Mouse (Mus musculus): ENCODE results near the gene Fermt1. TPM values are rescaled to one million over a fixed set of nuclear protein-coding genes. Genes with fewer than 3 reads are reported as not detected.

The Fermt1 gene
- polyA plus RNA-seq, 1 experiment, result 9.1 TPM

- no peaks in the 10 kb centered on the region for H3K27me3 ChIP-seq (ENCODE audit: control insufficient read depth, insufficient read depth, low read length, poor library complexity, severe bottlenecking)
- H3K36me3 ChIP-seq (ENCODE audit: control insufficient read depth, insufficient read depth, low read length, poor library complexity, severe bottlenecking), result no peaks in the 10 kb centered on the region
- H3K9me3 ChIP-seq (replicated peaks; ENCODE audit: control insufficient read depth, insufficient read depth, low read length, poor library complexity, severe bottlenecking), result no peaks in the 10 kb centered on the region
- H3K4me3 ChIP-seq (ENCODE audit: low read depth, low read length), result no peak overlapping the region
- no peak overlapping the region for H3K9ac ChIP-seq (ENCODE audit: low read depth, poor library complexity, severe bottlenecking)
- no peak for TF ChIP-seq POLR2A (IDR thresholded peaks at IDR 0.05; ENCODE audit: insufficient read depth, low read length)
- TF ChIP-seq EP300 (IDR thresholded peaks at IDR 0.05; ENCODE audit: insufficient read depth, low read depth, low read length), result no peak
- no peak for TF ChIP-seq CTCF (IDR thresholded peaks at IDR 0.05; ENCODE audit: low read depth, low read length)
- no peaks in the 10 kb centered on the region for H3K4me1 ChIP-seq (ENCODE audit: control insufficient read depth, insufficient read depth, low read length)
- no peak overlapping the region for H3K27ac ChIP-seq (ENCODE audit: insufficient read depth, low read length)
Measured at GRCm38 (mm10) chr2:132927871-132928270, 17.8 kb downstream of the Fermt1 start.

GRCm38 (mm10) chr2:132927298-132927697 is 18.4 kb downstream of the Fermt1 start:
- Histone ChIP-seq H3K4me3 (ENCODE audit: low read depth, low read length) (no peak overlapping the region), H3K27ac (ENCODE audit: insufficient read depth, low read length) (no peak overlapping the region), H3K9ac (ENCODE audit: low read depth, poor library complexity, severe bottlenecking) (no peak overlapping the region), H3K9me3 (replicated peaks; ENCODE audit: control insufficient read depth, insufficient read depth, low read length, poor library complexity, severe bottlenecking) (no peaks in the 10 kb centered on the region), H3K27me3 (ENCODE audit: control insufficient read depth, insufficient read depth, low read length, poor library complexity, severe bottlenecking) (no peaks in the 10 kb centered on the region), H3K4me1 (ENCODE audit: control insufficient read depth, insufficient read depth, low read length) (no peaks in the 10 kb centered on the region), H3K36me3 (ENCODE audit: control insufficient read depth, insufficient read depth, low read length, poor library complexity, severe bottlenecking) (no peaks in the 10 kb centered on the region)
- no peak for TF ChIP-seq CTCF (IDR thresholded peaks at IDR 0.05; ENCODE audit: low read depth, low read length)
- TF ChIP-seq POLR2A (IDR thresholded peaks at IDR 0.05; ENCODE audit: insufficient read depth, low read length), result no peak
- TF ChIP-seq EP300 (IDR thresholded peaks at IDR 0.05; ENCODE audit: insufficient read depth, low read depth, low read length), result no peak

DNA sequence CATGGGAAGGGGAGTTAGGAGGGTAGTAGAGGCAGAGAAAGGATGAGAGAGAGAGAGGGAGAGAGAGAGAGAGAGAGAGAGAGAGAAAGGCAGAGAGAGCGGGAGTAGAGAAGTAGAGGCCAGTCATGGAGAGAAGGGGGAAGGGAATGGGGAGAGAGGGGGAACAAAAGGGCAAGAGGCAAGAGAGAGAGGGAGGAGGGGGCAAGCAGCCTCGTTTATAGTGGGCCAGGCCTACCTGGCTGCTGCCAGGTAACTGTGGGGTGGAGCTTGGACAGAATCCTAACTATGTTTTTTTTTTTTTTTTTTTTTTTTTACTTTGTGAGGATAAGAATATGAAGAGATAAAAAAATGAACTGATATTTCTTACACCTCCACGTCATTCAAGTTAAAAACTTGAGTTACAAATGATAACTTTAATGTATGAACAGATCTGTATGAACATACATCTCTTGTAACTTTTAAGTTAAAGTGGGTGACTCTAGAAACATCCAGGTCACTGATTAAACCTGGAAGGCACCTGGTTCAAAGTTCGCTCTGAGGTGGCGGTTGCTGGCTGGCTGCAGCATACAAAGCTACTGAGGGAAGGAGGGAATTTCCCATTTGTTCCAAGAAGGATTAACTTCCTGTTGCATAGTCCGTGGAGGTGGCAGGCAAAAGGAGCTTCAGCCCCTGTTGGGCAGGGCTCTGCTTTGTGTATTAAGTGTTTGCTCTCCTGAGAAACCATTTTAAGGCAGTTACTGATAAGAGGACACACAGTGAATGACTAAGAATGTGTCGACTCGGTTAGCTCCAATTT is 22.2 kb downstream of the Fermt1 start:
- Histone ChIP-seq H3K9me3 (replicated peaks; ENCODE audit: control insufficient read depth, insufficient read depth, low read length, poor library complexity, severe bottlenecking) (no peaks in the 10 kb centered on the region), H3K27ac (ENCODE audit: insufficient read depth, low read length) (no peak overlapping the region), H3K36me3 (ENCODE audit: control insufficient read depth, insufficient read depth, low read length, poor library complexity, severe bottlenecking) (no peaks in the 10 kb centered on the region), H3K9ac (ENCODE audit: low read depth, poor library complexity, severe bottlenecking) (no peak overlapping the region), H3K4me1 (ENCODE audit: control insufficient read depth, insufficient read depth, low read length) (no peaks in the 10 kb centered on the region), H3K27me3 (ENCODE audit: control insufficient read depth, insufficient read depth, low read length, poor library complexity, severe bottlenecking) (no peaks in the 10 kb centered on the region), H3K4me3 (ENCODE audit: low read depth, low read length) (no peak overlapping the region)
- TF ChIP-seq EP300 (IDR thresholded peaks at IDR 0.05; ENCODE audit: insufficient read depth, low read depth, low read length) (no peak), POLR2A (IDR thresholded peaks at IDR 0.05; ENCODE audit: insufficient read depth, low read length) (no peak), CTCF (IDR thresholded peaks at IDR 0.05; ENCODE audit: low read depth, low read length) (no peak)

- no peak overlapping the region for H3K9ac ChIP-seq (ENCODE audit: low read depth, poor library complexity, severe bottlenecking)
- H3K4me1 ChIP-seq (ENCODE audit: control insufficient read depth, insufficient read depth, low read length), result no peaks in the 10 kb centered on the region
- no peak overlapping the region for H3K4me3 ChIP-seq (ENCODE audit: low read depth, low read length)
- no peaks in the 10 kb centered on the region for H3K36me3 ChIP-seq (ENCODE audit: control insufficient read depth, insufficient read depth, low read length, poor library complexity, severe bottlenecking)
- H3K27me3 ChIP-seq (ENCODE audit: control insufficient read depth, insufficient read depth, low read length, poor library complexity, severe bottlenecking), result no peaks in the 10 kb centered on the region
- TF ChIP-seq EP300 (IDR thresholded peaks at IDR 0.05; ENCODE audit: insufficient read depth, low read depth, low read length), result no peak
- H3K27ac ChIP-seq (ENCODE audit: insufficient read depth, low read length), result no peak overlapping the region
- no peaks in the 10 kb centered on the region for H3K9me3 ChIP-seq (replicated peaks; ENCODE audit: control insufficient read depth, insufficient read depth, low read length, poor library complexity, severe bottlenecking)
Measured at GRCm38 (mm10) chr2:132922076-132922873, 23.4 kb downstream of the Fermt1 start.

- Histone ChIP-seq H3K4me1 (ENCODE audit: control insufficient read depth, insufficient read depth, low read length) (no peaks in the 10 kb centered on the region), H3K9me3 (replicated peaks; ENCODE audit: control insufficient read depth, insufficient read depth, low read length, poor library complexity, severe bottlenecking) (no peaks in the 10 kb centered on the region), H3K27ac (ENCODE audit: insufficient read depth, low read length) (no peak overlapping the region), H3K36me3 (ENCODE audit: control insufficient read depth, insufficient read depth, low read length, poor library complexity, severe bottlenecking) (no peaks in the 10 kb centered on the region), H3K27me3 (ENCODE audit: control insufficient read depth, insufficient read depth, low read length, poor library complexity, severe bottlenecking) (no peaks in the 10 kb centered on the region), H3K4me3 (ENCODE audit: low read depth, low read length) (no peak overlapping the region), H3K9ac (ENCODE audit: low read depth, poor library complexity, severe bottlenecking) (no peak overlapping the region)
- TF ChIP-seq CTCF (IDR thresholded peaks at IDR 0.05; ENCODE audit: low read depth, low read length) (no peak), EP300 (IDR thresholded peaks at IDR 0.05; ENCODE audit: insufficient read depth, low read depth, low read length) (no peak), POLR2A (IDR thresholded peaks at IDR 0.05; ENCODE audit: insufficient read depth, low read length) (no peak)
Measured at GRCm38 (mm10) chr2:132914785-132915184, 30.9 kb downstream of the Fermt1 start.

GRCm38 (mm10) chr2:132906763-132907162 is 38.9 kb downstream of the Fermt1 start:
- Histone ChIP-seq H3K36me3 (ENCODE audit: control insufficient read depth, insufficient read depth, low read length, poor library complexity, severe bottlenecking) (no peaks in the 10 kb centered on the region), H3K4me1 (ENCODE audit: control insufficient read depth, insufficient read depth, low read length) (no peaks in the 10 kb centered on the region), H3K4me3 (ENCODE audit: low read depth, low read length) (no peak overlapping the region), H3K27ac (ENCODE audit: insufficient read depth, low read length) (no peak overlapping the region), H3K9ac (ENCODE audit: low read depth, poor library complexity, severe bottlenecking) (no peak overlapping the region), H3K9me3 (replicated peaks; ENCODE audit: control insufficient read depth, insufficient read depth, low read length, poor library complexity, severe bottlenecking) (no peaks in the 10 kb centered on the region), H3K27me3 (ENCODE audit: control insufficient read depth, insufficient read depth, low read length, poor library complexity, severe bottlenecking) (no peaks in the 10 kb centered on the region)
- TF ChIP-seq EP300 (IDR thresholded peaks at IDR 0.05; ENCODE audit: insufficient read depth, low read depth, low read length) (no peak), CTCF (IDR thresholded peaks at IDR 0.05; ENCODE audit: low read depth, low read length) (peak; percentile 52), POLR2A (IDR thresholded peaks at IDR 0.05; ENCODE audit: insufficient read depth, low read length) (no peak)

All from ES-Bruce4 (cell line).